Mouse (Mus musculus): ENCODE measurements around the gene Cdon.

DNA sequence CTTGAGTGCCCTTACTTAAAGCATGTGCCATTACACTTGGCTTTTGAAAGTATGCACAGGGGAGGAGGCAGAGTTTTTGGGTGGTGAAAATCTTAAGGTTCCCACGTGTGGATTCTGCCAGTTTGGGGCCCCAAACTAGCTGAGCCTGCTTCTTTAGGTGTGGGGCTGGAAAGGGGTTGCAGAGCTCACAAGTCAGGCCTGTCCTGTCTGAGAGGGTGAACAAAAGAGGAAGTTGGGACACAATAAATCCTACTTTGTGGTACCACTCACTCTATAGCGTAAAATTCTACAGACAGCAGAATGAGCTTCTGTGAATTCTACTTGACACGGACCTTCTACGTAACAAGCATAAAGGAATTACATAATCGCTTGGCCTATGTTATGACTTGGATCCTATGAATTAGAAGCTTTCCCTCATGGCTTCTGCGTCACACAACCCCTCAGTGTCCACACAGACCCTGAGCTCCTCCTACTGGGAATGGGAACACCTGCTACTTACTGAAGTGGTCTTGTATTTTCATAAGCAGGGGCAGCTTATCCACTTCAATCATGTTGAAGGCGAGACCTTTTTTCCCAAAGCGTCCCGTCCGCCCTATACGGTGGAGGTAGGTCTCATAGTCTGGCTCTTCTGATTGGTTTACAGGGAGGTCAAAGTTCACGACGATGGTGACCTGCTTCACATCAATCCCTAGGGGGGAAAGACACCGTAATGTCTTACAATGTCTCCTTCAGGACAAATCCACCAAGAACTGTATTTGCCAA lies 122.4 kb downstream of the Cdon start:
- TF ChIP-seq CTCF (IDR thresholded peaks at IDR 0.05; ENCODE audit: borderline replicate concordance, insufficient read depth, low read length) (no peak), POLR2A (IDR thresholded peaks at IDR 0.05; ENCODE audit: low read depth, low read length) (no peak)

Data from embryonic fibroblast, embryonic 13.5 days (primary cell).